Mouse (Mus musculus) neural tube, embryonic 15.5 days (tissue): ENCODE data around the gene Il20ra. TPM values are rescaled to one million over a fixed set of nuclear protein-coding genes. Genes with fewer than 3 reads are reported as not detected.
A peak's percentile ranks its signal among the peaks of the same experiment; 100 is the strongest.

ENCODE experiments used
- ATAC-seq: fragments of 200-750 bp; cut with Nextera tagmentation; 2 replicates; pipeline ENCODE4 v1.8.0; 2017; ENCODE audit warnings: mild to moderate bottlenecking, moderate TSS enrichment, moderate library complexity; ENCODE audit not compliant: low FRiP score
- H3K27ac ChIP-seq: fragments of 300-500 bp; sonication (generic); replicated peaks from 2 replicates; pipeline ENCODE4 v1.5.1; 2015; ENCODE audit warnings: mild to moderate bottlenecking, inconsistent platforms
- H3K27me3 ChIP-seq: fragments of 300-500 bp; sonication (generic); replicated peaks from 2 replicates; pipeline ENCODE4 v1.6.1; 2015; ENCODE audit warnings: inconsistent platforms
- H3K36me3 ChIP-seq: fragments of 300-500 bp; sonication (generic); 2 replicates; pipeline ENCODE4 v1.6.1; 2015; ENCODE audit warnings: inconsistent platforms
- H3K4me1 ChIP-seq: fragments of 300-500 bp; sonication (generic); 2 replicates; pipeline ENCODE4 v1.6.1; 2015; ENCODE audit warnings: inconsistent platforms
- H3K4me2 ChIP-seq: fragments of 300-500 bp; sonication (generic); 2 replicates; pipeline ENCODE4 v1.6.1; 2015; ENCODE audit warnings: inconsistent platforms, mild to moderate bottlenecking, moderate library complexity
- H3K4me3 ChIP-seq: fragments of 300-500 bp; sonication (generic); replicated peaks from 2 replicates; pipeline ENCODE4 v1.5.1; 2015; ENCODE audit warnings: mild to moderate bottlenecking, inconsistent platforms
- H3K9ac ChIP-seq: fragments of 300-500 bp; sonication (generic); replicated peaks from 2 replicates; pipeline ENCODE4 v1.6.1; 2015; ENCODE audit warnings: mild to moderate bottlenecking, inconsistent platforms
- H3K9me3 ChIP-seq: fragments of 300-500 bp; sonication (generic); replicated peaks from 2 replicates; pipeline ENCODE4 v1.6.1; 2016; ENCODE audit warnings: inconsistent platforms
- WGBS: fragments of 180-500 bp; shearing (Covaris S2); methylation state at CpG from one replicate; pipeline ENCODE4 v1.1.7; 2015; ENCODE audit warnings: mixed read lengths; 5-methylcytosine and 5-hydroxymethylcytosine counted together
- polyA plus RNA-seq: library from polyadenylated mRNA; unstranded; fragments of >200 nt; fragmentation: Nextera tagmentation; extraction: Ambion mirVana; gene quantifications from 2 replicates; pipeline ENCODE4 v1.2.1, GENCODE M21; 2015

Il20ra gene
- 1.2 and 1.6 TPM in 2 replicates for polyA plus RNA-seq

- Histone ChIP-seq H3K36me3 (no peaks in the 10 kb centered on the region), H3K27me3 (peaks cover 13% of the 10 kb centered on the region; the same call in 1 of the 2 replicates), H3K4me3 (peak within 1 kb of the TSS; percentile 47), H3K4me2 (peak within 1 kb of the TSS; percentile 81), H3K9me3 (no peaks in the 10 kb centered on the region), H3K27ac (no peak within 1 kb of the TSS), H3K9ac (peak within 1 kb of the TSS; percentile 47), H3K4me1 (peaks cover 11% of the 10 kb centered on the region; the same call in 1 of the 2 replicates)
- WGBS: 2% methylated on average over 29 of the region's 29 CpGs
- peak; percentile 88 for ATAC-seq
Observed at GRCm38 (mm10) chr10:19712421-19712836, at the start of gene Il20ra. Il20ra (plus strand) TSS chr10:19712570.

GRCm38 (mm10) chr10:19668973-19669372, 43.4 kb upstream of the Il20ra start:
- Histone ChIP-seq H3K4me3 (no peak overlapping the region), H3K4me1 (no peaks in the 10 kb centered on the region), H3K27me3 (no peaks in the 10 kb centered on the region), H3K27ac (no peak overlapping the region), H3K9me3 (no peaks in the 10 kb centered on the region), H3K9ac (no peak overlapping the region), H3K36me3 (no peaks in the 10 kb centered on the region), H3K4me2 (no peak overlapping the region)
- 89% methylated on average over 5 of the region's 5 CpGs for WGBS
- ATAC-seq: no peak

- Histone ChIP-seq H3K4me1 (no peaks in the 10 kb centered on the region), H3K4me2 (no peak overlapping the region), H3K4me3 (no peak overlapping the region), H3K36me3 (no peaks in the 10 kb centered on the region), H3K9ac (no peak overlapping the region), H3K9me3 (no peaks in the 10 kb centered on the region), H3K27ac (no peak overlapping the region), H3K27me3 (no peaks in the 10 kb centered on the region)
- no peak for ATAC-seq
Observed at GRCm38 (mm10) chr10:19672015-19672414, 40.4 kb upstream of the Il20ra start.

GRCm38 (mm10) chr10:19673146-19673545, 39.2 kb upstream of the Il20ra start:
- Histone ChIP-seq H3K9me3 (no peaks in the 10 kb centered on the region), H3K27me3 (no peaks in the 10 kb centered on the region), H3K27ac (no peak overlapping the region), H3K36me3 (no peaks in the 10 kb centered on the region), H3K4me3 (no peak overlapping the region), H3K4me2 (no peak overlapping the region), H3K9ac (no peak overlapping the region), H3K4me1 (no peaks in the 10 kb centered on the region)
- 86% methylated on average over 1 of the region's 1 CpGs for WGBS
- no peak for ATAC-seq

GRCm38 (mm10) chr10:19687686-19688085, 24.7 kb upstream of the Il20ra start:
- WGBS: 80% methylated on average over 3 of the region's 3 CpGs
- Histone ChIP-seq H3K27ac (no peak overlapping the region), H3K9ac (no peak overlapping the region), H3K9me3 (no peaks in the 10 kb centered on the region), H3K4me3 (no peak overlapping the region), H3K36me3 (no peaks in the 10 kb centered on the region), H3K4me2 (no peak overlapping the region), H3K4me1 (no peaks in the 10 kb centered on the region), H3K27me3 (no peaks in the 10 kb centered on the region)
- ATAC-seq: no peak

GRCm38 (mm10) chr10:19691287-19691686, 21.1 kb upstream of the Il20ra start:
- Histone ChIP-seq H3K27me3 (no peaks in the 10 kb centered on the region), H3K4me2 (no peak overlapping the region), H3K9me3 (no peaks in the 10 kb centered on the region), H3K9ac (no peak overlapping the region), H3K4me1 (no peaks in the 10 kb centered on the region), H3K4me3 (no peak overlapping the region), H3K27ac (no peak overlapping the region), H3K36me3 (no peaks in the 10 kb centered on the region)
- no peak for ATAC-seq
- WGBS: 75% methylated on average over 3 of the region's 3 CpGs

GRCm38 (mm10) chr10:19691771-19692170, 20.6 kb upstream of the Il20ra start:
- Histone ChIP-seq H3K4me1 (no peaks in the 10 kb centered on the region), H3K4me2 (no peak overlapping the region), H3K9me3 (no peaks in the 10 kb centered on the region), H3K9ac (no peak overlapping the region), H3K4me3 (no peak overlapping the region), H3K27me3 (no peaks in the 10 kb centered on the region), H3K36me3 (no peaks in the 10 kb centered on the region), H3K27ac (no peak overlapping the region)
- ATAC-seq: no peak
- WGBS: 84% methylated on average over 13 of the region's 13 CpGs

GRCm38 (mm10) chr10:19692332-19692731, 20.0 kb upstream of the Il20ra start:
- 90% methylated on average over 7 of the region's 7 CpGs for WGBS
- H3K27ac ChIP-seq: no peak overlapping the region

GRCm38 (mm10) chr10:19692988-19693387, 19.4 kb upstream of the Il20ra start:
- H3K27me3 ChIP-seq: no peaks in the 10 kb centered on the region
- ATAC-seq: peak; percentile 85
- no peaks in the 10 kb centered on the region for H3K9me3 ChIP-seq
- H3K4me3 ChIP-seq: no peak overlapping the region
- no peaks in the 10 kb centered on the region for H3K4me1 ChIP-seq
- WGBS: 61% methylated on average over 8 of the region's 8 CpGs
- H3K4me2 ChIP-seq: no peak overlapping the region
- no peak overlapping the region for H3K9ac ChIP-seq
- H3K36me3 ChIP-seq: no peaks in the 10 kb centered on the region
- H3K27ac ChIP-seq: no peak overlapping the region

More at GRCm38 (mm10) chr10:19692332-19692731, 20.0 kb upstream of the Il20ra start:
- H3K27me3 ChIP-seq: no peaks in the 10 kb centered on the region
- H3K9me3 ChIP-seq: no peaks in the 10 kb centered on the region
- H3K4me3 ChIP-seq: no peak overlapping the region
- no peak overlapping the region for H3K4me2 ChIP-seq
- H3K36me3 ChIP-seq: no peaks in the 10 kb centered on the region
- ATAC-seq: no peak
- no peaks in the 10 kb centered on the region for H3K4me1 ChIP-seq
- no peak overlapping the region for H3K9ac ChIP-seq

GRCm38 (mm10) chr10:19693629-19694028, 18.7 kb upstream of the Il20ra start:
- ATAC-seq: peak; percentile 47; the same call in 1 of the 2 replicates
- Histone ChIP-seq H3K36me3 (no peaks in the 10 kb centered on the region), H3K9me3 (no peaks in the 10 kb centered on the region), H3K4me3 (no peak overlapping the region), H3K9ac (no peak overlapping the region), H3K4me1 (no peaks in the 10 kb centered on the region), H3K4me2 (no peak overlapping the region), H3K27me3 (no peaks in the 10 kb centered on the region), H3K27ac (no peak overlapping the region)
- 69% methylated on average over 2 of the region's 2 CpGs for WGBS

- ATAC-seq: no peak
- Histone ChIP-seq H3K4me2 (no peak overlapping the region), H3K27me3 (no peaks in the 10 kb centered on the region), H3K4me1 (no peaks in the 10 kb centered on the region), H3K9me3 (no peaks in the 10 kb centered on the region), H3K9ac (no peak overlapping the region), H3K27ac (no peak overlapping the region), H3K36me3 (no peaks in the 10 kb centered on the region), H3K4me3 (no peak overlapping the region)
- 53% methylated on average over 1 of the region's 1 CpGs for WGBS
Observed at GRCm38 (mm10) chr10:19699331-19699730, 13.0 kb upstream of the Il20ra start.

- 44% methylated on average over 8 of the region's 8 CpGs for WGBS
- no peak overlapping the region for H3K9ac ChIP-seq
- no peaks in the 10 kb centered on the region for H3K4me1 ChIP-seq
- ATAC-seq: no peak
- H3K9me3 ChIP-seq: no peaks in the 10 kb centered on the region
- H3K27ac ChIP-seq: no peak overlapping the region
- H3K27me3 ChIP-seq: no peaks in the 10 kb centered on the region
- H3K36me3 ChIP-seq: no peaks in the 10 kb centered on the region
- H3K4me2 ChIP-seq: no peak overlapping the region
- H3K4me3 ChIP-seq: no peak overlapping the region
Observed at GRCm38 (mm10) chr10:19704445-19704844, 7.9 kb upstream of the Il20ra start.

- 70% methylated on average over 12 of the region's 12 CpGs for WGBS
- no peak overlapping the region for H3K4me3 ChIP-seq
- peaks cover 11% of the 10 kb centered on the region; the same call in 1 of the 2 replicates for H3K27me3 ChIP-seq
- no peaks in the 10 kb centered on the region for H3K9me3 ChIP-seq
- H3K27ac ChIP-seq: no peak overlapping the region
- no peak overlapping the region for H3K4me2 ChIP-seq
- no peak overlapping the region for H3K9ac ChIP-seq
- no peak for ATAC-seq
- no peaks in the 10 kb centered on the region for H3K36me3 ChIP-seq
- H3K4me1 ChIP-seq: peaks cover 10% of the 10 kb centered on the region; the same call in 1 of the 2 replicates
Observed at GRCm38 (mm10) chr10:19707768-19708167, 4.6 kb upstream of the Il20ra start.
